Mouse (Mus musculus): ENCODE results near the gene Kif18b. TPM values are rescaled to one million over a fixed set of nuclear protein-coding genes. Genes with fewer than 3 reads are reported as not detected.
A peak's percentile ranks its signal among the peaks of the same experiment; 100 is the strongest.

Gene Kif18b
- polyA plus RNA-seq, 1 experiment from 2014 or later, result 0.36 TPM

GRCm38 (mm10) chr11:102963246-102963854 is 38.4 kb upstream of the Kif18b start:
- Histone ChIP-seq H3K4me3 (ENCODE audit: low read depth, low read length) (no peak overlapping the region), H3K4me1 (ENCODE audit: insufficient read depth, low read depth, low read length) (peaks cover 4% of the 10 kb centered on the region; the same call in 1 of the 2 replicates), H3K27me3 (replicated peaks; ENCODE audit: insufficient read depth, low read length) (0 out of 2 replicates have a peak, but pooled peaks cover 5% of the 10 kb centered on the region), H3K27ac (ENCODE audit: low read length) (peak overlapping the region; percentile 68), H3K9ac (replicated peaks; ENCODE audit: low read depth) (no peak overlapping the region), H3K4me2 (replicated peaks; ENCODE audit: low read depth, low read length) (peak overlapping the region; percentile 35; the same call in 1 of the 2 replicates), H3K36me3 (ENCODE audit: insufficient read depth, low read length) (no peaks in the 10 kb centered on the region), H3K9me3 (ENCODE audit: low read length) (no peaks in the 10 kb centered on the region)
- no peak for DNase-seq (ENCODE audit: low spot score)
- TF ChIP-seq CTCF (IDR thresholded peaks at IDR 0.05) (no peak), EP300 (IDR thresholded peaks at IDR 0.05) (no peak)
- ATAC-seq, result no peak
- WGBS, result 18% methylated on average over 16 of the region's 16 CpGs

DNA sequence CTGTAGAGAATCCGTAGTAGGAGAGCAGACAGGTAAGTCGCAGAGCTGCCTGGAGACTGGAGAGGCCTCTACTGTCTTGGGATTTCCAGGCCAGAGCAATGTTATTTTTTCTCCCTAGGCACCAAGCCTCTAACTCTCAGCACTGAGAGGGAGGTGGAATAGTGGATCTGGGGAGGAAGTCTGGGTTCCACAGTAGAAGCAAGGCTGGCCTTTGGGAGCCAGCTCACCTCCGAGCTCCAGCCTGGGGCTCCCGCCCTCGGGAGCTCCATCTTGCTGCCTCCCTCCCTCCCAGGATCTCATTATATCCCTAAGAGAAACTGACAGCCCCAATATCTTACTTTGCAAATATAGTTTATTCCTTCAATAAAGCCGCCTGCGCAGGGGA is 37.9 kb upstream of the Kif18b start:
- H3K4me2 ChIP-seq (replicated peaks; ENCODE audit: low read depth, low read length), result peak overlapping the region; percentile 35; the same call in 1 of the 2 replicates
- 56% methylated on average over 7 of the region's 7 CpGs for WGBS
- 0 out of 2 replicates have a peak, but pooled peaks cover 5% of the 10 kb centered on the region for H3K27me3 ChIP-seq (replicated peaks; ENCODE audit: insufficient read depth, low read length)
- TF ChIP-seq CTCF (IDR thresholded peaks at IDR 0.05) (no peak), EP300 (IDR thresholded peaks at IDR 0.05) (no peak)
- ATAC-seq, result no peak
- no peak overlapping the region for H3K4me3 ChIP-seq (ENCODE audit: low read depth, low read length)
- DNase-seq (ENCODE audit: low spot score), result no peak
- no peak overlapping the region for H3K27ac ChIP-seq (ENCODE audit: low read length)
- peaks cover 4% of the 10 kb centered on the region; the same call in 1 of the 2 replicates for H3K4me1 ChIP-seq (ENCODE audit: insufficient read depth, low read depth, low read length)
- no peaks in the 10 kb centered on the region for H3K9me3 ChIP-seq (ENCODE audit: low read length)
- no peak overlapping the region for H3K9ac ChIP-seq (replicated peaks; ENCODE audit: low read depth)
- no peaks in the 10 kb centered on the region for H3K36me3 ChIP-seq (ENCODE audit: insufficient read depth, low read length)

DNA sequence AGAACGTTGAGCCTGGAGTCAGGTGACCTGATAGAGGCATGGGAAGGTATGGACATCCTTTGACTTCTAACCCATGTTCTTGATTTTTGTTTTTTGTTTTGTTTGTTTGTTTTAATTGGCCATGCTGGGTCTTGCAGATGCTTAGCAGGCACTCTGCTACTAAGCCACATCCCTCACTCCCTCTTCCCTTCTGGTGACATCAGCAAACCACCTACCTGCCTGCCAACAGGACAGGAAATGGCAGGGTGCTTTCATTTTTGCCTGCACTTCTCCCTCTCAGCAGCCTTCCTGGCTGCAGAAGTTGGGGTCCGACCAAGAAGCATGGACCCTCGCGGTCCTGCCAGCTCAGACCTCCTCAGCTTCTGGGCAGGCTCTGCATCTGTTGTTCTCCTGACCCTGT is 36.2 kb upstream of the Kif18b start:
- no peaks in the 10 kb centered on the region for H3K27me3 ChIP-seq (replicated peaks; ENCODE audit: insufficient read depth, low read length)
- DNase-seq (ENCODE audit: low spot score), result no peak
- no peaks in the 10 kb centered on the region for H3K36me3 ChIP-seq (ENCODE audit: insufficient read depth, low read length)
- ATAC-seq, result no peak
- H3K27ac ChIP-seq (ENCODE audit: low read length), result no peak overlapping the region
- H3K9me3 ChIP-seq (ENCODE audit: low read length), result no peaks in the 10 kb centered on the region
- H3K4me1 ChIP-seq (ENCODE audit: insufficient read depth, low read depth, low read length), result peaks cover 4% of the 10 kb centered on the region; the same call in 1 of the 2 replicates
- TF ChIP-seq EP300 (IDR thresholded peaks at IDR 0.05) (no peak), CTCF (IDR thresholded peaks at IDR 0.05) (no peak)
- 91% methylated on average over 4 of the region's 4 CpGs for WGBS
- H3K4me2 ChIP-seq (replicated peaks; ENCODE audit: low read depth, low read length), result no peak overlapping the region
- no peak overlapping the region for H3K9ac ChIP-seq (replicated peaks; ENCODE audit: low read depth)
- H3K4me3 ChIP-seq (ENCODE audit: low read depth, low read length), result no peak overlapping the region

DNA sequence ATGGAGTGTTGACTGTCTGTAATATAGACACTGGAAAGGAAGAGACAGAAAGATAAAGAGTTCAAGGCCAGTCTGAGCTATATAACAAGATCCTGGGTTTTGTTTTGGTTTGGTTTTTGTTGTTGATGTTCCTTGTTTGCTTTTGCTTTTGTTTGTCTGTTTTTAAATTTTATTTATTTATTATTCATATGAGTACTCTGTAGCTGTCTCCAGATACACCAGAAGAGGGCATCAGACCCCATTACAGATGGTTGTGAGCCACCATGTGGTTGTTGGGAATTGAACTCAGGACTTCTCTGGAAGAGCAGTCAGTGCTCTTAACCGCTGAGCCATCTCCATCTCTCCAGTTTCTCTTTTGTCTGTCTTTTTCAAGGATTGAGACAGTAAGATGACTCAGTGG is 33.9 kb upstream of the Kif18b start:
- ATAC-seq (no peak), DNase-seq (ENCODE audit: low spot score) (no peak)
- Histone ChIP-seq H3K4me3 (ENCODE audit: low read depth, low read length) (no peak overlapping the region), H3K9me3 (ENCODE audit: low read length) (no peaks in the 10 kb centered on the region), H3K36me3 (ENCODE audit: insufficient read depth, low read length) (no peaks in the 10 kb centered on the region), H3K9ac (replicated peaks; ENCODE audit: low read depth) (no peak overlapping the region), H3K27ac (ENCODE audit: low read length) (no peak overlapping the region), H3K4me1 (ENCODE audit: insufficient read depth, low read depth, low read length) (no peaks in the 10 kb centered on the region; the same call in 1 of the 2 replicates), H3K4me2 (replicated peaks; ENCODE audit: low read depth, low read length) (no peak overlapping the region), H3K27me3 (replicated peaks; ENCODE audit: insufficient read depth, low read length) (0 out of 2 replicates have a peak, but pooled peaks cover 6% of the 10 kb centered on the region)
- TF ChIP-seq EP300 (IDR thresholded peaks at IDR 0.05) (no peak), CTCF (IDR thresholded peaks at IDR 0.05) (no peak)
- 80% methylated on average over 1 of the region's 1 CpGs for WGBS

DNA sequence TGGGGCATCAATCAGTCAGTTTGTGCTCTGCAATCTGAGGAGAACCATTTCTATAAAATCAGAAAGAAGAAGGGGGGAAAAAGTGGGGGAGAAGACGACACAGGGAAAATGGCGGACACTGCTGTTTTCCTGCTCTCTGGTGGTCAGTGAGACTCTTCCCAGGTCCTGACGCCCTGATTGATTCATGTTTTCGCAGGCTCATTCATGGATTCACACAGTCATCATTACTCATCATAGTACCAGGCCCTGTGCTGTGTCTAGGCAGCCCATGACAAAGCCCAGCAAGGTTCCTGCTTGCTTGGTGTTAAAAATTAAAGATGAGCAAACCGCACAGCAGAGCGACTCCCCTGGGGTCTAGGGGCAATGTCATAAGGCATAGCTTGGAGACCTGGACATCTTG is 33.5 kb upstream of the Kif18b start:
- H3K4me1 ChIP-seq (ENCODE audit: insufficient read depth, low read depth, low read length), result no peaks in the 10 kb centered on the region; the same call in 1 of the 2 replicates
- no peaks in the 10 kb centered on the region for H3K36me3 ChIP-seq (ENCODE audit: insufficient read depth, low read length)
- DNase-seq (ENCODE audit: low spot score) (peak; percentile 3), ATAC-seq (no peak)
- H3K9ac ChIP-seq (replicated peaks; ENCODE audit: low read depth), result no peak overlapping the region
- 91% methylated on average over 6 of the region's 6 CpGs for WGBS
- H3K27me3 ChIP-seq (replicated peaks; ENCODE audit: insufficient read depth, low read length), result peaks cover 6% of the 10 kb centered on the region; the same call in 1 of the 2 replicates
- H3K27ac ChIP-seq (ENCODE audit: low read length), result no peak overlapping the region
- TF ChIP-seq EP300 (IDR thresholded peaks at IDR 0.05) (no peak), CTCF (IDR thresholded peaks at IDR 0.05) (no peak)
- no peaks in the 10 kb centered on the region for H3K9me3 ChIP-seq (ENCODE audit: low read length)
- no peak overlapping the region for H3K4me2 ChIP-seq (replicated peaks; ENCODE audit: low read depth, low read length)
- no peak overlapping the region for H3K4me3 ChIP-seq (ENCODE audit: low read depth, low read length)

GRCm38 (mm10) chr11:102957692-102958091 is 32.8 kb upstream of the Kif18b start:
- Histone ChIP-seq H3K9ac (replicated peaks; ENCODE audit: low read depth) (no peak overlapping the region), H3K36me3 (ENCODE audit: insufficient read depth, low read length) (no peaks in the 10 kb centered on the region), H3K4me3 (ENCODE audit: low read depth, low read length) (no peak overlapping the region), H3K27me3 (replicated peaks; ENCODE audit: insufficient read depth, low read length) (peaks cover 6% of the 10 kb centered on the region; the same call in 1 of the 2 replicates), H3K27ac (ENCODE audit: low read length) (no peak overlapping the region), H3K9me3 (ENCODE audit: low read length) (no peaks in the 10 kb centered on the region), H3K4me2 (replicated peaks; ENCODE audit: low read depth, low read length) (no peak overlapping the region), H3K4me1 (ENCODE audit: insufficient read depth, low read depth, low read length) (no peaks in the 10 kb centered on the region; the same call in 1 of the 2 replicates)
- TF ChIP-seq EP300 (IDR thresholded peaks at IDR 0.05), result no peak
- TF ChIP-seq CTCF (IDR thresholded peaks at IDR 0.05), result no peak
- WGBS, result 68% methylated on average over 8 of the region's 8 CpGs
- DNase-seq (ENCODE audit: low spot score) (peak; percentile 3), ATAC-seq (no peak)

Measured in lung, postnatal 0 days (tissue).